Mouse (Mus musculus): ENCODE measurements around the gene Espl1. TPM values are rescaled to one million over a fixed set of nuclear protein-coding genes. Genes with fewer than 3 reads are reported as not detected.

Espl1 gene
- 6.9 and 7.9 TPM in 2 replicates for polyA plus RNA-seq (2012; rRNA removed)

DNA sequence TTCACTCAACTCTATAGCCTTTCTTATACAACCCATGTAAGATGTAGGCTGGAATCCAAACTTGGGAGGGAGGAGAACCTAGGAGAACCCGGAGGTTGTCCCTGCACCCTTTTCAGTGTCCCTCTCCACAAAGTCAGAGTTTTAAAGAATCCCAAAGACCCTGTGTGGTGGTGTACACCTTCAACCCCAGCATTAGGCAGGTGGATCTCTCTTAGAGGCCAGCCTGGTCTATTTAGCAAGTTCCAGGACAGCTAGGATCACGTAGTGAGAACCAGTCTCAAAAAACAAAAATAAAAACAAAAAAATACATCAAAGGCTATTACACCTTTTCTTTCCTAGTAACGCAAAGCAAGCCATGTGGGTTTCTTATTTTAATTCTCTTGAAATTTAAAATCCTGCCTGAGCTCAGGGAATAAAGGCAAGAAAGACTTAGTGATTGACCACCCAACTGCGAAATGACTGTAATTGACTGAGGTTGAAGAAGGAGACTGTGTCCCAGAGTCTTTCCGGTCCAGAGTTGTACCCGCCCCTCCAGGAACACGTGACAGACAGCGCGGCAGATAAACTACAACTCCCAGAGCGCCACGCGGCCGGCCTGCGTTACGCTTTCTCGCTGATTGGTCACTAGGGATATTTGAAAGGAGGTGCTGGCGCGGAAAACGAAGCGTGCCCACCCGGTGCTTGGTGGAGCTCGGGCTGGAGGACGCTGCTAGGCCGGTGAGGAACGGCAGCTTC, at the start of gene Espl1:
TSS of gene Espl1 (plus strand) at position 634 of the 735 bp plus-strand sequence.

DNA sequence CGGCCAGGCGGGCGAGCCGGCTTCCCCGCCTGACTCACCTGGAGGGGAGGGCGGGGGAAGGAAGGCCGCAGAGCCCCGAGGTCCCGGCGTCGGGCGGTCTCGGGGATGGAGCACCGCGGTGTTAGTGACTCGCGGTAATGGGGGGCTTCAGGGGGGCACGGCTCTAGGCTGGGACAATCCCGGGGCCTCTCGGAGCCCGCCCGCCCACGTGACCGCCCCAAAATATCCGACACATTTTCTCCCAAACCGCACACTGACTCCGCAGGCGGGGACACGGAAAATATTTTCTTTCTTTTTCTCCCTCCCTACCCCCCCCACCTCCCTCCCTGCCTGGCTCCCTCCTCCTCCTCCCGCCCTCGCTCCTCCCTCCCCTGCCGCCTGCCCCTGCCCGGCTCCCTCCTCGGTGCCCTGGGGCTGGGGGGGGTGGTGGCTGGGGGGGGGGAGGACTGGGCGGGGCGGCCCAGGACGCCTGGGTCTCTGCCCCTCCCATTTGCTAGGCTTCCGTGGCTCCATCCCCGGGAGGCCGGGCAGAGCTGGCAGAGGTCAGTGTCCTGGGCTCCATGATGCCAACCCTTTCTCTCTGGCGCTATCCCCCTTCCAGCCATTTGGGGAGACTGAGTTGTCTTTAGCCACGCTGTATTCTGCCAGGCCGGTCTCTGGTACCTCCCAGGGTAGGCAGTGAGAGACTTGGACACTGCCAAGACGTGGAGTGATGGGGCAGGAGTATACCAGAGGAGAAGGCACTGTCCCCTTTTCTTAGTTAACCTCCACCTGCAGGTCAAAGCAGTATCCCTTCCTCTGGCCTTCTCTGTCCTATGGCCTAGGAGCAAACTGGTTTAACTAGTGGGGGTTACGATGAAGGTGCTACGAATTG, 38.6 kb upstream of the Espl1 start, which contains the start of gene Rarg:
TSS of gene Rarg (minus strand) at position 316 of the 874 bp plus-strand sequence.

DNA sequence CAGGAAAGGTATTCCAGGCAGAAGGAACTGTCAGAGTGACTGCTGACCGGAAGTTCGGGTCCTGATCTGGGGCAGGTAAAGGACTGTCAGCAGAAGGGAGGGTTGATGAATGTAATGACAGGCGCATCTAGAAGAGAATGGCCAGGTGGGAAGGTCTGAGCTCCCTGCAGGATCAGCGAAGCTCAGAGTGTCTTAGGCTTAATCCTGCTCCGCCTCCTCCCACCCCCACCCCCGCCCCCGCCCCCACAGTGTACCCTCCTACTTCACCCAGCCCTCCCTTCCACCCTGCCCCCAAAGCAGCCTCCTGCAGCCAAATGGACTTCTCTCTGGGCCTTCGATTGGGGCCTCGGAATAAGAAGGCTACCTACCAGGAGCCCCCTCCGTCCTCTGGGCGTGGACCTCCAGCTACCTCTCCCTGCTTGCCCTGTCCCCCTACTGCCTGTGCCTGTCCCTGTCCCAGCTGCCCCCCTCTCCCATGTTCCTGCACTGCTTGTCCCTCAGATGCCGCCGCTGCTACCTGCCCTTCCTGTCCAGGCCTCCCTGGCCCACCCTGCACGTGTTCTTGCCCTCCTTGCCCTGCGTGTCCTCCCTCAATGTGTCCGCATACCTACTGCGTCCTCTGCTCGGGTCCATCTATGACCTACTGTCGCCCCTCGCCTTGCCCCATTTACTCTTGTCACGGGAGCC, 25.6 kb upstream of the Espl1 start, which contains the start of gene Gm9918:
TSS of gene Gm9918 (plus strand) at position 290 of the 687 bp plus-strand sequence.

DNA sequence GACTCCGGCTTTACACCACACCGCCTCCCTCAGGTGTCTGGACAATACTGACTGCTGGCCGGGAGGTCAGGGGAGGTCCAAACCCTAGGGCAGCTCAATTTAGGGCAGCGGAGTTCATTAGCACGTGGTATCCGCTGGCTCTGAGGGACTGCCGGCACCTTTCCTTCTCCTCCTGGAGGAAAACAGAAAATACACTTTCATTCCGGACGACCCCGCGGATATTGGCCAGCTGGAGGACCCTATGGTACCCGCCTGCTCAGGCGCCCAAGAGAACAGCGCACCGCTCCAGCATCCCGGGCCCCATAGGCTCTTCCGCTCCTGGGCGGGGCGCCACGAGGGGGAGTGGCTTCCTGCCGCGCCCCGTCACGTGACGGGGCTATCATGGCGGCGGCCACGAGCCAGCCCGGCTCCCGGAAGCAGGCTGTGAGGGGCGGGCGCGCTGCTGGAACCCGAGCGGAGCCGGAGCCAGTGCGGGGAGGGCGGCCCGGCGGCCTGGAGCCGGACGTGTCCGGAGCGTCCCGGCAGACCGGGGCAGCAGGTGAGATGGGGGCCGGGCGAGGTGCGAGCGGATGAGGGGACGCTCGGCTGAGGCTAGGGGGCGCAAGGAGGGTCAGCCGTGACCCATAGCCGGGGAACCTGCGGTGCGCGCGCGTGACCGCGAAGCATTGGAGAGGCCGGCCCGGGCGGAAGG, 16.8 kb upstream of the Espl1 start, which contains the start of gene Mfsd5:
TSS of gene Mfsd5 (plus strand) at position 363 of the 691 bp plus-strand sequence.

DNA sequence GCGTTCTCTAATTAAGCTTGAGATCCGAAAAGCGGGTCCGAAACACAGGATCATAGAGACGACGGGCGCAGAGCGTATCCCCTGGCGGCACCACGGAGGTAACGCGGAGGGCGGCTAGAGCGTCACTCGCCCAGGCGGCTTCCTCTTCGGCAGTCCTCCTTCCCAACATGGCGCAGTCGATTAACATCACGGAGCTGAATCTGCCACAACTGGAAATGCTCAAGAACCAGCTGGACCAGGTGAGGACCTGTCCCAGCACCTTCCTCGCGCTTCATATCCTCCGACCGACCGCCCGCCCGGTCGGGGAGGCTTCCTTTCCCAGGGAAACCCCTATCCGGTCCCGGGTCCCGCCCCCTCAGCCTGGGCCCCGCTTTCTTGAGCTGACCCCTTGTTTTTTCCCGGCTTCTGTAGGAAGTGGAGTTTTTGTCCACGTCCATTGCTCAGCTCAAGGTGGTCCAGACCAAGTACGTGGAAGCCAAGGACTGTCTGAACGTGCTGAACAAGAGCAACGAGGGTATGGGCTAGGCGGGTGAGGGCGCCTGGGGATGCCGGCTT, 30.0 kb downstream of the Espl1 start, which contains the start of gene Pfdn5:
TSS of gene Pfdn5 (plus strand) at position 95 of the 555 bp plus-strand sequence.

DNA sequence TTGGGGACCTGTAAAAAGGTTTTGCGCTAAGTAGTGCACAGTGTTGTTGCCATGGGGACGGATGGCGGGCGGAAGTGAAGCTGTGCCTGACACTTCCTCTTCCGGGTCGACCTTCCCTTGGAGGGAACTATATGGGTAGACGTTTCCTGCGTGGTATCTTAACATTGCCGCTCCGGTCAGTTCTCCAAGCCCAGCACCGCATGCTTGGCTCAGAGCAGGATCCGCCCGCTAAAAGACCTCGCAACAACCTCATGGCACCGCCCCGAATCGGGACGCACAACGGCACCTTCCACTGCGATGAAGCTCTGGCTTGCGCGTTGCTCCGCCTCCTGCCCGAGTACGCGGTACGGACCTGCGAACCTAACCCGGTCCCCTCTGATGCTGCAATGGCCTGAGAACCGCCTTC, 35.5 kb downstream of the Espl1 start, which contains the start of gene Myg1:
TSS of gene Myg1 (plus strand) at position 100 of the 406 bp plus-strand sequence.

DNA sequence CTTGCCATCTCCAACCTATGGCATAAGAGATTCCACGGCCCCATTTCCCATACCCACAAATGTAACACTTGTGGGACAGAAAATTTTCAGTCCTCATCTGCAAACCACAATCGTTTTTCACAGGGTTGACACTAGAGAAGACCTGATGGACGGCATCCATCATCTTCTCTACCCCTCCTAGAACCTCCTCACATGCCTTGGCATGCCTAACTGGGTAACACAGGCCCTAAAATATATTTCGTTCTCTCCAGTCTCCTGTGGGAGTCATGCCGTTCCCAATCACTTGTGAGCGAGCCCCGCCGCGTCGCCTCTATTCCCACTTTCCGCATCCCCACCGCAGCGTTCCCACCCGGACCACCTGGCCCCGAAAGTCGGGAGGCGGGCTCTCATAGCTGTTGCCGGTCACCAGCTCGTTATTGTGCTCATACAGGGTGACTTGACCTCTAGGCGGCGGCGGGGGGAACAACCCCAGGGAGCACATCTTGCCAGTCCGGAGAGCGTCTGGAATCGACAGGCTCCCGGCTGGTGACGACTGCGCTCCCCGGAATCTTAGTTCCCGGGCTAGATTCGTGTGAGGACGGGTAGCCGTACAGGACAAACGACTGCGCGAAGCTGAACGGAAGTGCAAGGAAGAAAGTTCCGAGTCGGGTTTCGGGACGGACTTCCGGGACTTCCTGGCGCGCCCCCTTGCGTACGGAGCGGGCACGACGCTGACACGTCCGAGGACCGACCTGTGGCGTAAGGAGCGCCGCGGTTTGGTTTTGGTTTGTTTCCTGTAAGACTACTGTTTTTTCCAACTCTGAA, 54.3 kb downstream of the Espl1 start, which contains the start of gene Aaas:
TSS of gene Aaas (minus strand) at position 634 of the 804 bp plus-strand sequence.

DNA sequence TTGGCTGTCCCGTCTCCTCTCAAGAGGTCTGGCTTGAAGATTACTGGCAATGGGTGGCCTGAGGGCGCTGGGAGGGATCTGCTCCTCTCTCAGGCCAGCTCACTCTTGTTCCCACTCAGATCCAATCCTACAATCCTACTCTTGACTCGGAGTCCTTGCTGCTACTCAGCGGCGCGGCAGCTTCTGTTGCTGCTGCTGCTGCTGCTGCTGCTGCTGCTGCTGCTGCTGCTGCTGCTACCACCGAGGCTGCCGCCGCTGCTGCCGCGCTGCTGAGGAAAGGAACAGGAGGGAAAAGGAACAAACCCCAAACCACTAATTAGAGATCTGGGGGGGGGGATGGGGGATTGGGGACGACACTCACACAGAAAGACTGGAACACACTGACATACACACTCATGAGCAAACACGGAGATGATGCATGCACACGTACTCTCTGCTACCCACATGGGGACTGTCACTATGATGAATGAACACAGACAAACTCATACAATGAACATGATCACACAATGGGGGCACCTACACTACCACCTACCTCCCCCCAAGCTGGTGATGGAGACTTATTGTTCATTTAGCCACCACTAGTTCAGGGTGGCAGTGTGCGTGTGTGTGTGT, 70.8 kb downstream of the Espl1 start, which contains the start of gene Sp7:
TSS of gene Sp7 (minus strand) at position 450 of the 612 bp plus-strand sequence.

Other genes starting within 250 kb of the Espl1 start
- 58.9 and 64.5 TPM in 2 replicates for gene Eif4b, start 222.5 kb upstream of the Espl1 start, polyA plus RNA-seq (2012; rRNA removed)
- gene Tns2, start 195.9 kb upstream of the Espl1 start, polyA plus RNA-seq (2012; rRNA removed): 53.3 and 67.4 TPM in 2 replicates
- gene Spryd3, start 160.0 kb upstream of the Espl1 start, polyA plus RNA-seq (2012; rRNA removed): 37.8 and 46.8 TPM in 2 replicates
- gene Igfbp6, start 151.9 kb upstream of the Espl1 start, polyA plus RNA-seq (2012; rRNA removed): 69.3 and 84.3 TPM in 2 replicates
- gene Soat2, start 145.7 kb upstream of the Espl1 start, polyA plus RNA-seq (2012; rRNA removed): 1.5 and 2.5 TPM in 2 replicates
- 19.4 and 21.4 TPM in 2 replicates for gene Zfp740, start 93.0 kb upstream of the Espl1 start, polyA plus RNA-seq (2012; rRNA removed)
- gene Csad, start 91.5 kb upstream of the Espl1 start, polyA plus RNA-seq (2012; rRNA removed): 63.9 and 65.7 TPM in 2 replicates
- gene Itgb7, start 64.3 kb upstream of the Espl1 start, polyA plus RNA-seq (2012; rRNA removed): 8.9 and 9.7 TPM in 2 replicates
- 25.4 and 36.2 TPM in 2 replicates for gene Rarg, start 38.7 kb upstream of the Espl1 start, polyA plus RNA-seq (2012; rRNA removed)
- 0.08 and 0.09 TPM in 2 replicates for gene Gm9918, start 25.7 kb upstream of the Espl1 start, polyA plus RNA-seq (2012; rRNA removed)
- gene Mfsd5, start 16.8 kb upstream of the Espl1 start, polyA plus RNA-seq (2012; rRNA removed): 79.3 and 113 TPM in 2 replicates
- 37.2 and 55.3 TPM in 2 replicates for gene Pfdn5, start 29.9 kb downstream of the Espl1 start, polyA plus RNA-seq (2012; rRNA removed)
- gene Myg1, start 35.4 kb downstream of the Espl1 start, polyA plus RNA-seq (2012; rRNA removed): 48.5 and 54.2 TPM in 2 replicates
- 33.2 and 35.7 TPM in 2 replicates for gene Aaas, start 54.5 kb downstream of the Espl1 start, polyA plus RNA-seq (2012; rRNA removed)
- 0.15 and 0.23 TPM in 2 replicates for gene Sp7, start 70.9 kb downstream of the Espl1 start, polyA plus RNA-seq (2012; rRNA removed)
- 14.2 and 15.0 TPM in 2 replicates for gene Sp1, start 109.9 kb downstream of the Espl1 start, polyA plus RNA-seq (2012; rRNA removed)
- 4.2 and 14.1 TPM in 2 replicates for gene Amhr2, start 149.1 kb downstream of the Espl1 start, polyA plus RNA-seq (2012; rRNA removed)
- 483 and 710 TPM in 2 replicates for gene Prr13, start 162.8 kb downstream of the Espl1 start, polyA plus RNA-seq (2012; rRNA removed)
- 357 and 368 TPM in 2 replicates for gene Pcbp2, start 174.3 kb downstream of the Espl1 start, polyA plus RNA-seq (2012; rRNA removed)
- gene Gm10337, start 207.5 kb downstream of the Espl1 start, polyA plus RNA-seq (2012; rRNA removed): not detected in 2 replicates
- gene Map3k12, start 220.8 kb downstream of the Espl1 start, polyA plus RNA-seq (2012; rRNA removed): 3.6 and 5.4 TPM in 2 replicates
- 72.6 and 84.8 TPM in 2 replicates for gene Tarbp2, start 221.9 kb downstream of the Espl1 start, polyA plus RNA-seq (2012; rRNA removed)
- gene Npff, start 228.7 kb downstream of the Espl1 start, polyA plus RNA-seq (2012; rRNA removed): 3.3 and 3.7 TPM in 2 replicates

Measured in colon, adult 2 months (tissue).